Mouse (Mus musculus): ENCODE results near the gene Fut1.

Fut1 gene

DNA sequence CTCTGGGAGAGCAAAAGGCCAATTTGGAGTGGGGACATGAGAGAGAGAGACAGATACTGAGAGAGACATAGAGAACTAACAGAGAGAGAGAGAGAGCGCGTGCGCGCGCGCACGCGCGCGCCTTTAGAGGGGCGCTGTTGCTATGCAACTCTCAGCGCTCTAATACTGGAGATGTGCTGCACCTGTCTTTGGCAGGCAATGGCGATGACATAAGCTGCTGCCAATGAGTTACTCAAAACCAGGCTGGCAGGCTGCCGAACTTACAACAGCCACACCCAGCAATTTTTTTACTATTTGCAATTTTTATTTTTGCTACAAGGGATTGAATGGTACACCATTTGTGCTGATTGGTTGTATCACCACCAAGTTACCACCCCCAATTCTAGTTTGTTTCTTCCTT is 50.7 kb downstream of the Fut1 start:
- DNase-seq (ENCODE audit: low spot score in 2 of 2), result no peak

GRCm38 (mm10) chr7:45668921-45669320 is 51.8 kb downstream of the Fut1 start:
- DNase-seq (ENCODE audit: low spot score in 2 of 2), result no peak

Measured in frontal cortex, postnatal 25 days (tissue).